Mouse (Mus musculus): ENCODE measurements around the gene Cldnd2.

The Cldnd2 gene

GRCm38 (mm10) chr7:43488646-43489045 lies 48.1 kb downstream of the Cldnd2 start:
- no peak for DNase-seq (ENCODE audit: extremely low read depth, insufficient read length, low spot score)

GRCm38 (mm10) chr7:43489631-43490125 lies 49.1 kb downstream of the Cldnd2 start, which contains the start of gene Iglon5:
Gene Iglon5 (minus strand): TSS chr7:43490075.
- DNase-seq (ENCODE audit: extremely low read depth, insufficient read length, low spot score): no peak

GRCm38 (mm10) chr7:43490182-43490584 lies 49.6 kb downstream of the Cldnd2 start:
- DNase-seq (ENCODE audit: extremely low read depth, insufficient read length, low spot score): no peak

GRCm38 (mm10) chr7:43490861-43491260 lies 50.3 kb downstream of the Cldnd2 start:
- DNase-seq (ENCODE audit: extremely low read depth, insufficient read length, low spot score): no peak

Data from 3134 (cell line).